Mouse (Mus musculus): ENCODE data around the gene Ltbp1. TPM values are rescaled to one million over a fixed set of nuclear protein-coding genes. Genes with fewer than 3 reads are reported as not detected.
A peak's percentile ranks its signal among the peaks of the same experiment; 100 is the strongest.

Ltbp1 gene
- polyA plus RNA-seq, 1 experiment from 2014 or later, result 30.2 TPM

DNA sequence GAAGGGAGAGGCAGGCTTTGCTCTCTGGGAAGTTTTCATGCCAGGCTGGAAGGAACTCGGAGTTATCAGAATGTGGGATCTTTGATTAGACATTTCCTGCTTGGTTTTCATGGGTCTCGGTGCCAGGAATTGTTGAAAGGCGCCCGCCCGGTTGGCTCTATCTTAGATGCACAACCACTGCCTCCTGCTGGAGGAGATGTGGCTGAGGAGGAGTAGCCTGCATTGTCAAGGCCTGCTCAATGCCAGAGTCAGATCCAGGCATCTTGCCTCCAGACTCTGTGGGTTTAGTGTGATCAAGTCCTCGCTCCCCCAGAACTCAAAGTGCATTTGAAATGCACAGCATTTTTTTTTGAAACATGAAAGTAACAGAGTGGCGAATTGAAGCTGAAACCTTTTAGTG, 364.0 kb downstream of the Ltbp1 start:
- WGBS, result 63% methylated on average over 7 of the region's 7 CpGs
- DNase-seq (ENCODE audit: low spot score) (peak; percentile 38), ATAC-seq (replicated peaks; ENCODE audit: low FRiP score, low read depth) (no peak)
- Histone ChIP-seq H3K4me2 (ENCODE audit: low read length) (no peak overlapping the region), H3K9me3 (replicated peaks; ENCODE audit: low read length) (no peaks in the 10 kb centered on the region), H3K27ac (no peak overlapping the region), H3K4me1 (replicated peaks; ENCODE audit: insufficient read depth, low read length) (no peaks in the 10 kb centered on the region), H3K27me3 (ENCODE audit: insufficient read depth, low read length) (no peaks in the 10 kb centered on the region), H3K9ac (ENCODE audit: low read depth, low read length) (no peak overlapping the region), H3K4me3 (replicated peaks; ENCODE audit: low read depth, low read length) (no peak overlapping the region), H3K36me3 (ENCODE audit: insufficient read depth, low read length) (0 out of 2 replicates have a peak, but pooled peaks cover 3% of the 10 kb centered on the region)
- peak; percentile 69 for TF ChIP-seq CTCF (IDR thresholded peaks at IDR 0.05; ENCODE audit: low read depth)

DNA sequence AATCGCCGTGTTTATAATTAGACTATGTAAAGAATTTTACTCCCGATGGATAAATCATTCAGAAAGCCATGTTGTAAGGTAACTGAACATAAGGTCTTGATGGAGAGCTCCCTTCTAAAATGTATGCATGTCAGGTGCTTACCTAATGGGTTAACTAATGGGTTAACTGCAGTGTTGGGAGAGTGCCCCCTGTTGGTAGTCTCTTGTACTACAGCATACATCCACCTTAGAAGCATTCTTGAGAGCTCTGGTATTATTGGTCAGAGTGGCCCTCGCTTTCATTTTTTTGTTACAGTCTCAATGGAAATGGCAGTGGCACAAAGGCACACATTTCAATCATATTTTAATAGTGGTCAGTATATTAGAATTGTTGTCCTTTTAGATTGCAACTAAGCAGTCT, 364.8 kb downstream of the Ltbp1 start:
- WGBS, result 88% methylated on average over 4 of the region's 4 CpGs
- no peak for DNase-seq (ENCODE audit: low spot score)
- TF ChIP-seq CTCF (IDR thresholded peaks at IDR 0.05; ENCODE audit: low read depth), result peak; percentile 76
- ATAC-seq (replicated peaks; ENCODE audit: low FRiP score, low read depth), result no peak
- Histone ChIP-seq H3K27me3 (ENCODE audit: insufficient read depth, low read length) (no peaks in the 10 kb centered on the region), H3K9me3 (replicated peaks; ENCODE audit: low read length) (no peaks in the 10 kb centered on the region), H3K4me2 (ENCODE audit: low read length) (no peak overlapping the region), H3K36me3 (ENCODE audit: insufficient read depth, low read length) (0 out of 2 replicates have a peak, but pooled peaks cover 3% of the 10 kb centered on the region), H3K4me1 (replicated peaks; ENCODE audit: insufficient read depth, low read length) (no peaks in the 10 kb centered on the region), H3K4me3 (replicated peaks; ENCODE audit: low read depth, low read length) (no peak overlapping the region), H3K9ac (ENCODE audit: low read depth, low read length) (no peak overlapping the region), H3K27ac (no peak overlapping the region)

DNA sequence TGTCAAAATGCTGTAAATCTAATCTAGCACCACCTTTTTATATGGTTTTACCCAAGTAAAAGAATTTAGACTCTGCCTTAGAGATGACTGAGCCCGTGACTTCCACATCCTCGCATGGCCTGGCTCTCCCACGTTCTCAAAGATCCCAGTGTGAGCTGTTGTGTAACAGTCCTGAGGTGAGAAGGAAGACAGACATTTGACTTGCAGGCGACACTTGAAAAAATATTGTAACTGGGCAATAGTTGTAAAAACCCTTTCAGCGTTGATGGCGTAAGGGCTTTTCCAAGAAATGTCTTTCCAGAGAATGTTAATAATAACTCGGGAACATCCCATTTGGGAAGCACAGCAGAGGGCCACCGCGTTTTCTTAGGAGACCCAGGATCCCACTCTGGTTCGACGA, 366.3 kb downstream of the Ltbp1 start:
- Histone ChIP-seq H3K9me3 (replicated peaks; ENCODE audit: low read length) (no peaks in the 10 kb centered on the region), H3K36me3 (ENCODE audit: insufficient read depth, low read length) (0 out of 2 replicates have a peak, but pooled peaks cover 3% of the 10 kb centered on the region), H3K4me3 (replicated peaks; ENCODE audit: low read depth, low read length) (no peak overlapping the region), H3K4me1 (replicated peaks; ENCODE audit: insufficient read depth, low read length) (no peaks in the 10 kb centered on the region), H3K27ac (no peak overlapping the region), H3K9ac (ENCODE audit: low read depth, low read length) (no peak overlapping the region), H3K4me2 (ENCODE audit: low read length) (no peak overlapping the region), H3K27me3 (ENCODE audit: insufficient read depth, low read length) (no peaks in the 10 kb centered on the region)
- TF ChIP-seq CTCF (IDR thresholded peaks at IDR 0.05; ENCODE audit: low read depth), result no peak
- no peak for DNase-seq (ENCODE audit: low spot score)
- ATAC-seq (replicated peaks; ENCODE audit: low FRiP score, low read depth), result no peak
- WGBS, result 77% methylated on average over 11 of the region's 11 CpGs

DNA sequence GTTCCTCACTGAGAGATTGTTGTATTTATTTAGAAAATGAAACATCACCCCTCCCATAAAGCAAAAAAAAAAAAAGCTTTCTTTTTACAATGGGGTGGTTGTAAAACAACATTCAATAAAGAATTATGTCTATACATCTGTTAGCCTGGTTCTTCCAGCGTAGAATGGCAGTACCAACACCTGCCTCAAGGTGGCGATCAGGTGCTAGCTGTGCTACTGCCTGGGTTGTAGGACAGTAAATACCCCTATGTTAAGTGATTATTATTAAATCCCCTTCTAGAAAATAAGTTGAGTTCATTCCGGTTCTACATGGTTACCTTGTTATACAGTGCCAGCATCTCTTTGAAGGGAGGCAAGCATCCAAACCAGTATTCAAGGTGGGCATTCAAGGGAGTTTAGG, 367.0 kb downstream of the Ltbp1 start:
- Histone ChIP-seq H3K4me3 (replicated peaks; ENCODE audit: low read depth, low read length) (no peak overlapping the region), H3K4me2 (ENCODE audit: low read length) (no peak overlapping the region), H3K36me3 (ENCODE audit: insufficient read depth, low read length) (0 out of 2 replicates have a peak, but pooled peaks cover 3% of the 10 kb centered on the region), H3K27ac (no peak overlapping the region), H3K9ac (ENCODE audit: low read depth, low read length) (no peak overlapping the region), H3K27me3 (ENCODE audit: insufficient read depth, low read length) (no peaks in the 10 kb centered on the region), H3K4me1 (replicated peaks; ENCODE audit: insufficient read depth, low read length) (no peaks in the 10 kb centered on the region), H3K9me3 (replicated peaks; ENCODE audit: low read length) (no peaks in the 10 kb centered on the region)
- peak; percentile 71 for TF ChIP-seq CTCF (IDR thresholded peaks at IDR 0.05; ENCODE audit: low read depth)
- peak; percentile 48 for DNase-seq (ENCODE audit: low spot score)
- no peak for ATAC-seq (replicated peaks; ENCODE audit: low FRiP score, low read depth)
- 66% methylated on average over 3 of the region's 3 CpGs for WGBS

DNA sequence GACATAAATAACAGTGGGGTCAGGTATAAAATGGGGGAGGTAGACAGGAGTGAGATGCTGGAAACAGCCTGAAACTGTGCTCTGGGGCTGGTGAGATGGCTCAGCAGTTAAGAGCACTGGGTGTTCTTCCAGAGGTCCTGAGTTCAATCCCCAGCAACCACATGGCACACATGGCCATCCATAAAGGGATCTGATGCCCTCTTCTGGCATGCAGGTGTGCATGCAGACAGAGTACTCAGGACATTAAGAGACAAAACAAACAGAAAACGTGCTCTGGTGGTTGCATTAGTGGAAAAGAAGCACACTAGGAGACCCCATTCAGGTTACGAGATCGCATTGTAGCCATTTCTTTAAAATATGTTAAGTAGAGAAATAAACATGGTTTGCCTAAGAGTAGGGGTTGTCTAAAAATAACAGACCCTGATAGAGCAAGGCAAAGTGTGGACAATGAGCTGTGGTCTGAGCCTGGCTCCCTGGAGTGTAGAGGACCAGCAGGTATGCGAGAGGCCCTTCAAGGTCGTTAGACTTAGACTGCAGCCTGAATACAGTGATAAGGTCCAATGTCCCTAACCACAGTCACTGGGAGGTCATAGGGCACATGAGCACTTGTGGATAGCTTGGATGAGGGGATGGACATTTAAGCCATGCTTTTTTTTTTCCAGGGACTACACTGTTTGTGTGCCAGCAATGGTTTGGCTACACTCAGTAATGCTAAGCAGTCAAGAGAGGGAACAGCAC, 369.1 kb downstream of the Ltbp1 start:
- H3K9ac ChIP-seq (ENCODE audit: low read depth, low read length), result no peak overlapping the region
- no peak overlapping the region for H3K4me2 ChIP-seq (ENCODE audit: low read length)
- no peaks in the 10 kb centered on the region for H3K9me3 ChIP-seq (replicated peaks; ENCODE audit: low read length)
- no peaks in the 10 kb centered on the region for H3K4me1 ChIP-seq (replicated peaks; ENCODE audit: insufficient read depth, low read length)
- DNase-seq (ENCODE audit: low spot score) (no peak), ATAC-seq (replicated peaks; ENCODE audit: low FRiP score, low read depth) (no peak)
- no peaks in the 10 kb centered on the region for H3K27me3 ChIP-seq (ENCODE audit: insufficient read depth, low read length)
- peak; percentile 44; the same call in 1 of the 2 replicates for TF ChIP-seq CTCF (IDR thresholded peaks at IDR 0.05; ENCODE audit: low read depth)
- no peak overlapping the region for H3K27ac ChIP-seq
- no peaks in the 10 kb centered on the region for H3K36me3 ChIP-seq (ENCODE audit: insufficient read depth, low read length)
- 77% methylated on average over 5 of the region's 5 CpGs for WGBS
- H3K4me3 ChIP-seq (replicated peaks; ENCODE audit: low read depth, low read length), result no peak overlapping the region

DNA sequence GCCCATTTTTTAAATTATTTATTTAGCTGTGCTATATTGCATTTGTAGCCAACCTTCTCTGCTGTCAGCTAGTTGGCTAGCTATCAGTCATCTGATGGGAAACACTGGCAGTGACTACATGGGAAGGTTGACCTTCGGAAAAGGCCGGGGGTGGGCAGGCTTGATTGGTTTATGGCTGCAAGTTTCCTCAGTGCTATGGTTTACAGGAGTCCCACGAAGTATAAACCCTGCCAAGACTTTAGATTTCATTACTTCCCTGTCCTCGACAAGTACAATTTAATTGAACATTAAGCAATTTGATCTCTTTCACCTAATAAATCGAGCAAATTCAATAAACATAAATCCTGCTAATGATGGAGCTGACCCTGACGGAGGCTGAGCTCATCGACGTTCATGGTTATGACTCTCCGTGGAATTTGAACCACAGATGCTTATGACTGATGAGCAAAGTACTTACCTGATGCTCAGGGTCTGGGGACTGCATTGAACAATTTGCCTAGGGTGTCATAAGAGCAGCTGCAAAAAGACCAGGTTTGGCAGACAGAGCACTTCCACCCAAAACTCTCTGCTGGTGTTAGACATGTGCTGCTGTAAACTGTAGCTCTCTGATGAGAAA, 373.0 kb downstream of the Ltbp1 start:
- H3K36me3 ChIP-seq (ENCODE audit: insufficient read depth, low read length), result no peaks in the 10 kb centered on the region
- DNase-seq (ENCODE audit: low spot score), result no peak
- H3K27ac ChIP-seq, result no peak overlapping the region
- no peak overlapping the region for H3K9ac ChIP-seq (ENCODE audit: low read depth, low read length)
- no peak overlapping the region for H3K4me3 ChIP-seq (replicated peaks; ENCODE audit: low read depth, low read length)
- H3K4me2 ChIP-seq (ENCODE audit: low read length), result no peak overlapping the region
- TF ChIP-seq CTCF (IDR thresholded peaks at IDR 0.05; ENCODE audit: low read depth), result no peak
- 40% methylated on average over 9 of the region's 9 CpGs for WGBS
- H3K9me3 ChIP-seq (replicated peaks; ENCODE audit: low read length), result no peaks in the 10 kb centered on the region
- ATAC-seq (replicated peaks; ENCODE audit: low FRiP score, low read depth), result no peak
- no peaks in the 10 kb centered on the region for H3K27me3 ChIP-seq (ENCODE audit: insufficient read depth, low read length)
- no peaks in the 10 kb centered on the region for H3K4me1 ChIP-seq (replicated peaks; ENCODE audit: insufficient read depth, low read length)
